Mouse (Mus musculus): ENCODE data around the gene Hist1h2bk.
"Not testable (repeated sequence)": the region's sequence is repeated elsewhere in the genome, so short reads cannot be mapped to it uniquely, and the experiment has no call there.

- not testable (repeated sequence) for TF ChIP-seq CTCF (IDR thresholded peaks at IDR 0.05; ENCODE audit: insufficient read depth, low read depth, low read length)
- TF ChIP-seq POLR2A (IDR thresholded peaks at IDR 0.05; ENCODE audit: insufficient read depth, low read depth, low read length), result peak; percentile 87
Measured at GRCm38 (mm10) chr13:22041142-22041536, 5.5 kb downstream of the Hist1h2bk start, which contains the start of gene Hist1h4i.

Measured in olfactory bulb, adult 2 months (tissue).